8 mouse cellular contexts compared by ENCODE assay signal in the genomic region with DNA sequence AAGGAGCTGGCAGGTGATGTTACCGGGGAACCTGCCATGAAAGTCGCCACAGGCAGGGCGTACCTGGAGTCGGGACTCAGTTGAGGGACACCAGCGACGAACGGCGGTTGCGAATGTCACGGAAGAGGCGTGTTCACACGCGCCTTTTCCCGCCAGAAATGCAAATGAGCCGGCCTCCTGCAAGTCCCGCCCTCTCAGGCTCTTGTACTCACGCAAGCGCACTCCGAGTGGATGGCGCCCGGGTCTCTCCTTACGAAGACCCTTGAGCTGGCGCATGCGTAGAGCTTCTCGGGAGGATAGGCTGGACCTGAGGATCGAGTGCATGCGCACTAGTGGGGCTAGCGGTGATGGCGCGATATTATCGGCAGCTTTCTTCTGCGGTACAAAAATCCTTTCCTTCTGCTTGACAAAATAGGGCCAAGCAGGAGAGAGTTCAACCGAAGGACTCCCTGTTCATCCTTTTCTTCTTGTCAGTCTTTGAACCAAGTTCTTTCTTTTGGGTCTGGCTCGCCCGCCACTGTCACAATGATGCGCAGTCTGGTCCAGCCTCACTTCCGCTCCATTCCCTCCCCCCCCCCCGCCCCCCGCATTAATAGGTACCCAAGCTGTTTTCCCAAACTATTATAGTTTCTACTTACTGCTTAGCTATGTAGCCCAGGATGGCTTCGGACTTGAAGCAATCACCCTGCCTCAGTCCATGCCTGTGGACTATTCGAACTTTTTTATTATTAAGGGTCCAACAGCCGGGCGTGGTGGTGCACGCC. TPM values are rescaled to one million over a fixed set of nuclear protein-coding genes. Genes with fewer than 3 reads are reported as not detected.
DNase-seq lines count a peak whose midpoint lies in the region; ATAC-seq lines count a peak whose summit lies in the region.

A gene (minus strand): TSS at position 513 of the 764 bp plus-strand sequence.

- H3K27me3 ChIP-seq in megakaryocyte, embryonic 14.5 days (replicated peaks) = peaks cover 73% of the 10 kb centered on the region

- H3K4me3 ChIP-seq in megakaryocyte, embryonic 14.5 days (replicated peaks) = peak within 1 kb of the TSS; percentile 90

- peaks cover 17% of the 10 kb centered on the region for H3K4me1 ChIP-seq in megakaryocyte, embryonic 14.5 days

- DNase-seq in adrenal gland, adult 18-20 months (ENCODE audit: low spot score in 2 of 2) = peak; percentile 70 to 75
- DNase-seq in embryo, embryonic 10.5 days (ENCODE audit: low spot score) = peak; percentile 100
- peak; percentile 89 for DNase-seq in gastrocnemius, postnatal 14 days
- peak; percentile 86 to 94 for DNase-seq in left cerebral cortex, adult 9 months (ENCODE audit: low spot score in 2 of 2)
- peak; percentile 91 to 93 for DNase-seq in right cerebral cortex, adult 2 months (ENCODE audit: low spot score in 2 of 2)
- peak; percentile 39 for DNase-seq in urinary bladder, postnatal 10 days (ENCODE audit: low spot score)

- no peaks in the 10 kb centered on the region for H3K36me3 ChIP-seq in megakaryocyte, embryonic 14.5 days (replicated peaks; ENCODE audit: low read length)

- H3K9me3 ChIP-seq in megakaryocyte, embryonic 14.5 days = 0 out of 2 replicates have a peak, but pooled peaks cover 5% of the 10 kb centered on the region

- peak; percentile 90 for ATAC-seq in inflammation-experienced regulatory T-cells, adult 6 months

- intact Hi-C loops in gastrocnemius, postnatal 14 days (cut with DNase I; ENCODE audit: low total_unique reads) = no loop called here

RNA-seq across cellular contexts. Expression of the gene that starts here (rescaled TPM):
- under 1 TPM in 1 of 2 experiments, not detected in 1; 0.29 TPM for total RNA-seq in adrenal gland, adult 18-20 months (2021)
- total RNA-seq in gastrocnemius, postnatal 14 days (2021) = 1 to 10 TPM; 2.1 to 2.6 TPM
- polyA plus RNA-seq in inflammation-experienced regulatory T-cells, adult 6 months (2017; shearing (Covaris generic)) = under 1 TPM in 1 of 3 experiments, not detected in 2; 0.24 TPM
- not detected in 2 replicates for polyA plus RNA-seq in megakaryocyte, embryonic 14.5 days (2012; ENCODE audit: insufficient read depth, low replicate concordance)

Comparison
In these comparisons a context has a peak if more than half of its experiments do, and no peak if none do; other contexts are left out.
1. Peak in every context shown above with its lines: DNase-seq, ATAC-seq and H3K4me3 ChIP-seq.
2. Peak in DNase-seq in adrenal gland, adult 18-20 months; RNA of the gene not detected or under 1 TPM.
3. Peak in ATAC-seq in inflammation-experienced regulatory T-cells, adult 6 months; RNA of the gene not detected or under 1 TPM.
4. DNase-seq: peak in every context shown above with its lines; median percentile 100 in embryo, embryonic 10.5 days; 92 in right cerebral cortex, adult 2 months; 90 in left cerebral cortex, adult 9 months; 89 in gastrocnemius, postnatal 14 days; 72 in adrenal gland, adult 18-20 months; 39 in urinary bladder, postnatal 10 days.